Mouse (Mus musculus): ENCODE measurements around the gene Gpr1. TPM values are rescaled to one million over a fixed set of nuclear protein-coding genes. Genes with fewer than 3 reads are reported as not detected.
"Not testable (repeated sequence)": the region's sequence is repeated elsewhere in the genome, so short reads cannot be mapped to it uniquely, and the experiment has no call there.

Gpr1 gene
- polyA plus RNA-seq, 1 experiment, result 0.06 TPM

GRCm38 (mm10) chr1:63182212-63182611 is 32.1 kb downstream of the Gpr1 start:
- Histone ChIP-seq H3K4me1 (ENCODE audit: control insufficient read depth, insufficient read depth, insufficient read length) (peaks cover 3% of the 10 kb centered on the region; the same call in 1 of the 2 replicates), H3K4me3 (ENCODE audit: extremely low read depth, insufficient read depth, insufficient read length) (no peak overlapping the region), H3K36me3 (ENCODE audit: control insufficient read depth, insufficient read depth, low read length) (peaks cover 3% of the 10 kb centered on the region; the same call in 1 of the 2 replicates), H3K27me3 (ENCODE audit: control insufficient read depth, insufficient read depth, low read length) (no peaks in the 10 kb centered on the region), H3K27ac (ENCODE audit: insufficient read depth, low read length) (no peak overlapping the region)
- DNase-seq (ENCODE audit: low read depth in 1 of 2, low spot score in 2 of 2), result no peak
- no peak for TF ChIP-seq POLR2A (IDR thresholded peaks at IDR 0.05; ENCODE audit: low read depth, low read length)
- no peak for TF ChIP-seq CTCF (IDR thresholded peaks at IDR 0.05; ENCODE audit: extremely low read depth, insufficient read depth, insufficient read length, insufficient replicate concordance)
- WGBS, result 86% methylated on average over 5 of the region's 5 CpGs

DNA sequence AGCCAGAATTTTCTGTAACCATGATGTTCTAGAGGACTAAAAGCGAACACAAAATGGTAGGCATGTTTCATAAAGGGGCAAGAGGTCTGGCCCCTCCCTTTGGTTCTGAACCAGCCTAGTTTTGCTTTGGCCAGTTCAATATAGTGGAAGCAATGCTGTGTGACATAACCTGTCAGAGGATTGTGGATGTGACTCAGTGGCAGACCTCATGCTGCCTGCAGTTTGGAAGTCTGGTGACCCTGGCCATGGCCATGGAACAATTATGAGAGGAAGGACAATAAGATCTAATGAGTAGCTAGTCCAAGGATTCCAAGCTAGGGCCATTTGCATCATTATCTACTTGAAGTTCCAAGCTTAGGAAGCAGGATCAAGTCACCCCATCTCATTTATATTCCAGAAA is 32.9 kb downstream of the Gpr1 start:
- peaks cover 3% of the 10 kb centered on the region; the same call in 1 of the 2 replicates for H3K36me3 ChIP-seq (ENCODE audit: control insufficient read depth, insufficient read depth, low read length)
- H3K27ac ChIP-seq (ENCODE audit: insufficient read depth, low read length), result no peak overlapping the region
- H3K4me3 ChIP-seq (ENCODE audit: extremely low read depth, insufficient read depth, insufficient read length), result no peak overlapping the region
- H3K4me1 ChIP-seq (ENCODE audit: control insufficient read depth, insufficient read depth, insufficient read length), result peaks cover 3% of the 10 kb centered on the region; the same call in 1 of the 2 replicates
- no peak for DNase-seq (ENCODE audit: low read depth in 1 of 2, low spot score in 2 of 2)
- no peaks in the 10 kb centered on the region for H3K27me3 ChIP-seq (ENCODE audit: control insufficient read depth, insufficient read depth, low read length)
- WGBS, result 100% methylated on average over 1 of the region's 1 CpGs
- no peak for TF ChIP-seq CTCF (IDR thresholded peaks at IDR 0.05; ENCODE audit: extremely low read depth, insufficient read depth, insufficient read length, insufficient replicate concordance)
- no peak for TF ChIP-seq POLR2A (IDR thresholded peaks at IDR 0.05; ENCODE audit: low read depth, low read length)

GRCm38 (mm10) chr1:63181019-63181418 is 33.3 kb downstream of the Gpr1 start:
- no peak overlapping the region for H3K4me3 ChIP-seq (ENCODE audit: extremely low read depth, insufficient read depth, insufficient read length)

DNA sequence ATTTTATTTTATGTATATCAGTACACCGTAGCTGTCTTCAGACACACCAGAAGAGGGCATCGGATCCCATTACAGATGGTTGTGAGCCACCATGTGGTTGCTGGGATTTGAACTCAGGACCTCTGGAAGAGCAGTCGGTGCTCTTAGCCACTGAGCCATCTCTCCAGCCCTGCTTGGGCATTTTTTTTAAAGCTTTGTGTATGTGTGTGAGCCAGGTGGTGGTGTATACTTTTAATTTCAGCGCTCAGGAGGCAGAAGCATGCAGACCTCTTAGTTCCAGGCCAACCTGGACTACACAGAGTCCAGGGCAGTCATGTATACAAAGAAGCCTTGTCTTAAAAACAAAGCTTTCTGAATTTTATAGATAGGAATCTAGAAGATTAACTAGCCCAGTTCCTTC is 33.8 kb downstream of the Gpr1 start:
- not testable (repeated sequence) for H3K4me3 ChIP-seq (ENCODE audit: extremely low read depth, insufficient read depth, insufficient read length); H3K27ac ChIP-seq (ENCODE audit: insufficient read depth, low read length); H3K4me1 ChIP-seq (ENCODE audit: control insufficient read depth, insufficient read depth, insufficient read length); DNase-seq (ENCODE audit: low read depth in 1 of 2, low spot score in 2 of 2); H3K27me3 ChIP-seq (ENCODE audit: control insufficient read depth, insufficient read depth, low read length); H3K36me3 ChIP-seq (ENCODE audit: control insufficient read depth, insufficient read depth, low read length)
- 83% methylated on average over 4 of the region's 4 CpGs for WGBS

More at GRCm38 (mm10) chr1:63181019-63181418, 33.3 kb downstream of the Gpr1 start:
- 1% methylated on average over 3 of the region's 3 CpGs for WGBS
- H3K36me3 ChIP-seq (ENCODE audit: control insufficient read depth, insufficient read depth, low read length), result peaks cover 3% of the 10 kb centered on the region; the same call in 1 of the 2 replicates
- peaks cover 3% of the 10 kb centered on the region; the same call in 1 of the 2 replicates for H3K4me1 ChIP-seq (ENCODE audit: control insufficient read depth, insufficient read depth, insufficient read length)
- no peaks in the 10 kb centered on the region for H3K27me3 ChIP-seq (ENCODE audit: control insufficient read depth, insufficient read depth, low read length)
- TF ChIP-seq CTCF (IDR thresholded peaks at IDR 0.05; ENCODE audit: extremely low read depth, insufficient read depth, insufficient read length, insufficient replicate concordance) (peak; percentile 89; the same call in 1 of the 2 replicates), POLR2A (IDR thresholded peaks at IDR 0.05; ENCODE audit: low read depth, low read length) (no peak)
- DNase-seq (ENCODE audit: low read depth in 1 of 2, low spot score in 2 of 2), result peak; percentile 93
- no peak overlapping the region for H3K27ac ChIP-seq (ENCODE audit: insufficient read depth, low read length)

DNA sequence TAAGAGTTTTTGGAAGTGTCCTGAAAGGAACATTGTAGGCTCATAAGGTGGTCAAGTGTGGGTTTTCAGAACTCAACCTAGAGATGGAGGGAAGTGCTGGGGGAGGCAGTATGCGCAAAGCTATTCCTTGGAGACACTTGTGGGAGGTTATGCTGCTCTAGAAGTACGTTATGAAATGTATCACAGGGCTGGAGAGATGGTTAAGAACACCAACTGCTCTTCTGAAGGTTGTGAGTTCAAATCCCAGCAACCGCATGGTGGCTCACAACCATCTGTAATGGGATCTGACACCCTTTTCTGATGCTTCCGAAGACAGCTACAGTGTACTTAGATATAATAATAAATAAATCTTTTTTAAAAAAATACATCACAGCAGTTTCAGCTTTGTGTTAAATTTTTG is 34.2 kb downstream of the Gpr1 start:
- WGBS, result 90% methylated on average over 4 of the region's 4 CpGs
- no peak for TF ChIP-seq POLR2A (IDR thresholded peaks at IDR 0.05; ENCODE audit: low read depth, low read length)
- TF ChIP-seq CTCF (IDR thresholded peaks at IDR 0.05; ENCODE audit: extremely low read depth, insufficient read depth, insufficient read length, insufficient replicate concordance), result no peak

GRCm38 (mm10) chr1:63178308-63178707 is 36.0 kb downstream of the Gpr1 start:
- Histone ChIP-seq H3K4me1 (ENCODE audit: control insufficient read depth, insufficient read depth, insufficient read length) (peaks cover 7% of the 10 kb centered on the region), H3K27ac (ENCODE audit: insufficient read depth, low read length) (no peak overlapping the region), H3K4me3 (ENCODE audit: extremely low read depth, insufficient read depth, insufficient read length) (no peak overlapping the region), H3K27me3 (ENCODE audit: control insufficient read depth, insufficient read depth, low read length) (no peaks in the 10 kb centered on the region), H3K36me3 (ENCODE audit: control insufficient read depth, insufficient read depth, low read length) (peaks cover 3% of the 10 kb centered on the region; the same call in 1 of the 2 replicates)
- WGBS, result 73% methylated on average over 3 of the region's 3 CpGs
- TF ChIP-seq POLR2A (IDR thresholded peaks at IDR 0.05; ENCODE audit: low read depth, low read length) (no peak), CTCF (IDR thresholded peaks at IDR 0.05; ENCODE audit: extremely low read depth, insufficient read depth, insufficient read length, insufficient replicate concordance) (no peak)
- no peak for DNase-seq (ENCODE audit: low read depth in 1 of 2, low spot score in 2 of 2)

More for the DNA sequence above, 34.2 kb downstream of the Gpr1 start:
- peaks cover 7% of the 10 kb centered on the region for H3K4me1 ChIP-seq (ENCODE audit: control insufficient read depth, insufficient read depth, insufficient read length)
- peaks cover 3% of the 10 kb centered on the region; the same call in 1 of the 2 replicates for H3K36me3 ChIP-seq (ENCODE audit: control insufficient read depth, insufficient read depth, low read length)
- H3K27ac ChIP-seq (ENCODE audit: insufficient read depth, low read length), result no peak overlapping the region
- no peak for DNase-seq (ENCODE audit: low read depth in 1 of 2, low spot score in 2 of 2)
- no peak overlapping the region for H3K4me3 ChIP-seq (ENCODE audit: extremely low read depth, insufficient read depth, insufficient read length)
- H3K27me3 ChIP-seq (ENCODE audit: control insufficient read depth, insufficient read depth, low read length), result no peaks in the 10 kb centered on the region

DNA sequence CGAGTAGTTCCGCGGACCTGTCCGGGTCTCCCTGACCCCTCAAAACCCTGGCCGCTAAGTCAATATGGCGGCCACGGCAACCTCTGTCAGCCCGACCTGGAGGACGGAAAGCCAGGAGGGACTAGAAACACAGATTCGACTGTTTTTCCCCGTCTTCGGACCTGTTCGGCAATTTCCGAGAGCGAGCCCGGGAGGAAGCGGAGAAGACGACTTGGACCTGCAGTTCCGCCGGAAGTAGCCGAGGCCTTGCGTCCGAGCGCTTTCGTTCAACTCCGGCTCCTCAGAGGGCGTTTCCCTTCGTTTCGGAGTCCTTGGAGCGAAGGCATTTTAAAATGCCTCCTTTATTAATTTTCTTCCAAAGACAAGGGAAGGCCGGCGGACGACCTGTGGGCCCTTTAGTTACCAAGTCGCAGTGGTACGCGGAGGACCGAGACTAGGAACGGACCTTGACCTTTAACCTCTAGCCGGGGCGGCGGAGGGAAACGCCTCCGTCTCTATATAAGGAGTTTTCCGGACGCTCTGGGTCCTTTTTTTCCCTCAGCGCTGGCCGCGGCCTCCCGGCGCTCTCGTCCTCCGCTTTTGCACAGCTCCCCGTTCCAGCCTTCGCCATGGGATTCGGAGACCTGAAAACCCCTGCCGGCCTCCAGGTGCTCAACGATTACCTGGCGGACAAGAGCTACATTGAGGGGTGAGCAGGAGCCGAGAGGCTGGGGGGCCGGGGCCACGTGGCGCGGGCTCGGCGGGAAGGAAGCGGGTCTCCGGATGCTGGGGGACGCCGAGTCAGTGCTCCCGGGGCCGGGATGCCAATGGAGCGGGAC is 37.5 kb downstream of the Gpr1 start, which contains the start of the genes Eef1b2 and Ndufs1:
Gene Eef1b2, plus strand, starts transcription at position 222 of the 818 bp plus-strand sequence.
Gene Ndufs1, minus strand, starts transcription at position 230 of the 818 bp plus-strand sequence.
- Histone ChIP-seq H3K4me3 (ENCODE audit: extremely low read depth, insufficient read depth, insufficient read length) (peak within 1 kb of the TSS; percentile 88), H3K27ac (ENCODE audit: insufficient read depth, low read length) (peak within 1 kb of the TSS; percentile 90), H3K27me3 (ENCODE audit: control insufficient read depth, insufficient read depth, low read length) (no peaks in the 10 kb centered on the region), H3K4me1 (ENCODE audit: control insufficient read depth, insufficient read depth, insufficient read length) (peaks cover 7% of the 10 kb centered on the region), H3K36me3 (ENCODE audit: control insufficient read depth, insufficient read depth, low read length) (peaks cover 3% of the 10 kb centered on the region; the same call in 1 of the 2 replicates)
- peak; percentile 96 to 97 for DNase-seq (ENCODE audit: low read depth in 1 of 2, low spot score in 2 of 2)
- under 1% methylated on average over 72 of the region's 72 CpGs for WGBS
- TF ChIP-seq POLR2A (IDR thresholded peaks at IDR 0.05; ENCODE audit: low read depth, low read length) (peak; percentile 44; the same call in 1 of the 2 replicates), CTCF (IDR thresholded peaks at IDR 0.05; ENCODE audit: extremely low read depth, insufficient read depth, insufficient read length, insufficient replicate concordance) (no peak)

Measured in spleen, adult 2 months (tissue).